Mouse (Mus musculus): ENCODE measurements at regions not wholly inside any gene's neighbourhood (a gene's known extent, or its start where the extent isn't known, plus 50 kb on each side); places are given as distances from the start of the nearest gene placed in this dataset.
"Not testable (repeated sequence)": the region's sequence is repeated elsewhere in the genome, so short reads cannot be mapped to it uniquely, and the experiment has no call there.

DNA sequence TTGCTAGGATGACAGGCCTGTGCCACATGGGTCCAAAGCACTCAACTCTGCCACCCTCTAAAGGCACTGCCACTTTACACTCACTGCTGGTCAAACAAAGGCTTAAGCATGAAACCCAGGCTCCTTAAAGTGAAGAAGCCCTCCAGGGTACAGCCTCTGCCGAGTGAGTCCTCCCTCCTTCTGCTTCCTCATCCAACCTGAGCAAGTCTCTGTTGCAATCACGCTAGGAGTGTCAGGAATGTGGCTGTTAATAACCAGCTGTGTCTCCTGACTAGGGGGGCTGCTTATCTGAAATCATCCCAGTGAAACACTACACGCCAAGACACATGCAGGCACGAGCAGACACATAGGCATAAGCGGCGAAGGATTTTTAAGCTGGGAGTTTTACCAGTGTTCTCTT lies 99.2 kb upstream of the Jarid2 start:
- in situ Hi-C loops (cut with MboI, MseI), result no loop called here

DNA sequence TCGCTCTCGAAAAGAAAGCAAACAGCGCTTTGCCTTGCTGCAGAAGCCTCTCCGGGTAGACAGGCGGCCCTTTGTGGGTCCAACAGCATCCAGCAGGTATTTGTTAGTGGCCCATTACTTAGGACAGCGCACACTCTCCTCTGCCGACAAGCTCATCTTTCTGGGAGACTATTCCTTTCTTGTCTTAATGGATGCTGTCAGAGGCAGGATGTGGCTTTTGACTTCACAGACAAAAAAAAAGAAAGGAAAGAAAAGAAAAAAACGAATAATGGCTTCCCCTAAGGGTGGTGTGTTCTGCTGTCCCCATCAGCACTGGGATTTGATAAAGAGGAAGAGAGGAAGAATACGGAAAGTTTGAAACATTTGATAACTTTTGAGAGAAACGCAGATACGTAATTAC lies 94.7 kb upstream of the Jarid2 start:
- in situ Hi-C loops (cut with MboI, MseI), result no loop called here

DNA sequence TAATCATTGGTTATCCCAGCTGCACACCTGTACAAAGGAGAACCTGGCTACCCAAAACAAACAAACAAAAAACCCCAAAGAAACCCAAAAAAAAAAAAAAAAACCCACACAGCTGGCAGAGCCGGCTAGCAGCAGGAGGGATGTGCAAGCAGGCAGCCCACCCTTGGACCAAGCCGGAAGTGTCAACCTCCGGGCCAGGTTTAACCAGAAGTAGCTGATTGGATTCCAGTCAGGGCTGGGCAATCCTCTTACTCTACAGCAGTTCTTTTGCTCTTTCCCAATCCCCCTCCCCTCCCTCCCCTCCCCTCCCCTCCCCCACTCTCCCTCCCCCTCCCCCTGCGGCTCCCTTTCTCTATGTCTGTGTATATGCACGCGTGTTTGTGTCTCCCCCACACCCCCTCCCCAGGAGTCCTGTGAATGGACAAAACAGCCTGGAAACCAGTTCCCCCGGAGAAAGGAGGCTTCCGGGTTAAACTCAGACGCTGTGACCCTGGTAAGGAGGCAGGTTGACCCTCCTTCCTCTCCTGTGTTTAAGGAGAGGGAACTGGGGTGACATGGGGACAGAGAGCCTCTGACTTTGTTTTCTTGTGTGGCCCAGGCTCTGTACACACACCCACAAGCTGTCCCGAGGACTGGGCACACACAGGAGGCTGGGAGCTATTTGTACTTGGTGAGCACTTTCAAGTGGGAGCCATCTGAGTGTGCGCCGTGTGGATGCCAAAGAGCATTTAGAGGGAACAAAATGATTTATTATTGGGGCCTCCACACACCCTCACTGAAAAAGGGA lies 93.9 kb upstream of the Jarid2 start:
- in situ Hi-C loops (cut with MboI, MseI), result no loop called here

DNA sequence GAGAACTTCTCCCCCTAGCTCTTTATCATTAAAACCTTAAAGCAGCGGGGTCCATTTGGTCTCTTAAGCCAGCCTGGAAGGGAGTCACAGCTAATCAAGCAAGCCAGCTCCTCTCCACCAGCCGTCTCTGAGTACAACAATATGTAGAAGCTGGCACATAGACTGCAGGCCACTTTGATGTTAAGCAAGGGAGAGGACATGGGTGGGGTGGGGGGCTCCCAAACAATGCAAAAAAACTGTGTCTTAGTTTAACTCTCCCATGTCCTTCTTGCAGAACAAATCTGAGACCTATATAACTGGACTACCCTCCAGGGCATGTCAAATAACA lies 93.3 kb upstream of the Jarid2 start:
- in situ Hi-C loops (cut with MboI, MseI), result no loop called here

DNA sequence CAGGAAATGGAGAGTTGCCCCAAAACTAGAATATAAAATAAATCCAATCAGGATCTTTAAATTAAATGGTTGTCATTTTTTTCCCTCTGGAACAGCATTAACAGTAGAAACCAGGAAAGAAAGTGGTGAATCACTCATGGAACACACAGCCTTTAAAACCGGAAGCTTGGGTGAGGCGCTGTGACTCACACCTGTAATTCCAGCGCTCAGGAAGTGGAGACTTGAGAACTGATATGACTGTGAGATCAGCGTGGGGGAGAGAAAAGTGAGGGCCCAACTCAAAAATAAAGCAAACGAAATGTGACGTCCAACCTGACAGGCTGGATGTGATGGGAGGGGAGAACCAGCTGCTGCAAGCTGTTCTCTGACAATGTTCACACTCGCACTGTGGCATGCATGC lies 86.9 kb upstream of the Jarid2 start:
- in situ Hi-C loops (cut with MboI, MseI), result loop anchor here (10.0 kb wide), 1 partner anchor 738 kb away; no protein-coding TSS in a partner anchor

DNA sequence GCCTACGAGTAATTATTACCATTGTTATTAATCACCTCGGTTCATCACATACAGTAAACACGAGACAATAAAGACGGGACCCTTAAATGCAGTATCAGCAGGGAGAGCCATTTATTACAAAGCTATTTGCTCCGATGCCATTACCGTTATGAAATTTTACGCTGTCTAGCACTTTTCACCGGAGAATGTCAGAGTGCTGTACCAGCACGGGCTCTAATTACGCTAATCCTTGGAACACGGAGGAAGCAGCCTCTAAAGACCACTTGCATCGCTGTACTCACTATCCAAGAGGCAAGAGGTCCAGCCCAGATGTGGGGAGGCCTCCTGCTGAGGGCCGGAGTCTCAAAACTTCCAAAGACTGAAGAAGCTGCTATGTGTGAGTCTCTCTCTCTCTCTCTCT lies 79.2 kb upstream of the Jarid2 start:
- in situ Hi-C loops (cut with MboI, MseI), result no loop called here

DNA sequence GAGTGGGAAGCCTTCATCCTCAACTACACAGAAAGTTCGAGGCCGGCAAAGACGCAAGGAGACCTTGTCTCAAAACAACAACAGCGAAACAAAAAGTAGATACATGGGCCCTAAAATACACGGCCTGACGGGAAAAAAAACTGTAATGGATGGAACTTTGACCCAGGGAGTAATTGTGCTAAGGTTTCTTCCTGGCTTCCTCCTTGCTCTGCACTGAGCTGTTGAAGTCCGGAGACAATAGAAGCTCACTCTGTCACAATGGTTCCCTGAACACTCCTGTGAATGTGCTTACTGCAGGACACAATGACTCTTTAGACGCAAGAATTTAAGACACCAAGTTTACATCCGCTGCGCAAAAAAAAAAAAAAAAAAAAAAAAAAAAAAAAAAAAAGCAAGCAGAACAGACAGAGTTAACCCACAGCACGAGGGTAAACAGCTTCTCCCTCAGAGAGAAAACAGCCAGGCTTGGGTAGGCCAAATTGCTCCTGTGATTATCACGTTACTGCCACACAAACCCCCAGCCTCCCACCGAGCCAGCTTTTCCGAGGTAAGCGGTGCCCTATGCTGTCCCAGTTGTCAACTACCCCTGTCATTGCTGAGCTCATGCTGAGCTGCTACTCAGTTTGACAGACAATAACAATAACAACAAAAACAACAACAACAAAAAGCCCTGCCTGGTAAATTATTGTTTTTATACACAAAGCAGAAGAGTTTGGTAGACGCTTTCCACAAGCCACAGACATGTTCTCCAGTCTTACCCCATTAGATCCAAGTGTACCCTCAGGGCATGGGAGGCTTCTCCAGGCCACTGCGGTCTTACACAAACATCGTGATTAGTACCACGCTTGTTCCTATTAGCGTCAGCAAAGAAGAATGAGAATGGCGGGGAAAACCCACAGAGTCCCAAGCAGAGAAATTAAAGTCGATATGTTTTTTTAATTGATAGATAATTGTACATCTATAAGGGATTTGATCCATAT lies 77.7 kb upstream of the Jarid2 start:
- in situ Hi-C loops (cut with MboI, MseI), result no loop called here

DNA sequence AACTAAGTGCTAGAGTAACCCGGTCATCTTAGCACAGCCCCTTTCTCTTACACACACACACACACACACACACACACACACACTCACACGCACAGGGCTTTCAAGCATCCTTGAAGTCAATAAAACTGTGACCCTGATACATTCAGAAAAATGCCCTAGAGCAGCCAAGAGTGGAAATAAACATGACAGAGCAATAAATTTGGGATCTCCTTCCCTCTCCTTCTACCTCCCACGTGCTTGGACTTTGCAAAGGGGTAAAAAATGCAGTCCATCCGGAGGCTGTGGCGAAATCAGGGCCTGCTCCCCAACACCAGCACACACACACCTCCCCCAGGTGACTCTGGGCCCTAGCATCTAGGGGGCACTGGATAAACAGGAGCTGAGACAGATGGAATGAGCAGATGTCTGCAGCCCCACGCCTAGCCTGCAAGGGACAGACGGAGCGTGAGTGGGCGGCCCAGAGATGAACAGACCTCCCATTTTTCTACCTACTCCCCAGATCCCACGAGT lies 71.3 kb upstream of the Jarid2 start:
- in situ Hi-C loops (cut with MboI, MseI), result no loop called here

DNA sequence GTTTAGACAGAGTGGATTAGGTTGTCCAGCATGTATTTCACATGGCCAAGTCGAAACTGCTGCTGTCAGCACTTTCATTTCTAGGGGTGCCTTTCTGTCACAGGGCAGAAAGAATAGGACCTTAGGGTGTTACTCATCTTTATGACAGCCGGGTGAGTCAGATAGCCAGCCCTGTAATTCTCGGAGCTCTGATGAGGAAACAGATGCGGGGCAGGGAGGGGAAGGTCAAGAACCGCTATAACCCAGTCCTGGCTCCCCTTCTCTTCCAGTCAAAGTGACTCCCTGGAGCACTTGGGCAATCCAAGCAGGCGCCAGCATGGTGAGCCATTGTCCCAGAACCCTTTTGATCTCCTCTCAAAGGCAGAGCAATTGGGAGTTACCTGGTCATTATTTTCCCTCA lies 69.4 kb upstream of the Jarid2 start:
- in situ Hi-C loops (cut with MboI, MseI), result no loop called here

DNA sequence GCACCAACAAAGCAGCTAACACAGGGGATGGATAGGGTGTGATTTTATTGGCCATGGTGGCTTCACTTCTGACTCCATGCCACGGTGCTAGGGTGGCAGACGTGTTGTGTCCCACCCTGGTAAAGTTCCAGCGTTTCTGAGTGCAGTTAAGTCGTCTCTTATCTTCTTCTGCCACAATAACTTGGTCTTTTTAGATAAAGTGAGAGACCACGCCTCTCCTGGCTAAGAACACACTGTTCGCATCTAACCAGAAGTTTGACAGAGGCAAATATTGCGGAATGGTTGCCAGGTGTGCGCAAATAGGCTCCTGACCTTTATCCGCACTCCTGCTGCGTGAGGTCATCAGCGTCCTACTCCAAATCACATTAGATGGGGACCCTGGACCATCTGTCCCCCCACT lies 66.2 kb upstream of the Jarid2 start:
- in situ Hi-C loops (cut with MboI, MseI), result no loop called here

DNA sequence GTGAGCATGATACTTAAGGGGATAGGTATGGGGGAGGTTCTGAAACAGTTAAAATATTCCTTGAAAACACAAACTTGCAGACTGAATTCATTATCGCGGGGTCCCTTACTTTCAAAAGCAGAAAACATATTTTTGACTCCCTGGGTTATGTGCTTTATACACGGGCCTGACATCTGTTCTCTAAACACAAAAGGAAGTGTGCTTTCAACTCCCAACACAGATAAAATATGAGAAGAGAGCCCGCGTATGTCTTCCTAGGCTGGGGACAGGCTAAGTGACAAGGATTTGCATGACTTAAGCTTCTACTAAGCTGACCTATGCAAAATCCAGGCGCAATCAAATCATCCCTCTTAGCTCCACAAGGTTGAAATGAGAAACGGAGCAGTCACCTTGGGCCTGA lies 65.5 kb upstream of the Jarid2 start:
- in situ Hi-C loops (cut with MboI, MseI), result no loop called here

DNA sequence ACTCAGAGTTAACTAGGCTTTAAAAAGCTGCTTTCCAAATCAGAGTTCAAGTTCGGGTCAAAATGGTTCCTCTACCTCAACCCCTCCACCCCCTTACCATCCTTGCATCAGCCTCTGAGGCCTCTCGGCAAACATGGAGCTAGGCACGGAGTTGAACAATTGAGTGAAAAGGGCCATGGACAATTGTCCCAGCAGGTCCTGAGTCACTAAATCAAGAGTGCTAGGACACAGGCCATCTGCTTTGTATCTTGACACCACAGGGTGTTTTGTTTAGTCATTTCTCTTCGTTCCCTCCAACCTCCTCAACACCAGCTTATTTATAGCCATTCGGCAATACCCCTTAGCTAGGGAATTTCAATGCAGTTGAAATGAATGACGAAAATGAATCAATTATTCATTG lies 59.5 kb upstream of the Jarid2 start:
- in situ Hi-C loops (cut with MboI, MseI), result no loop called here

DNA sequence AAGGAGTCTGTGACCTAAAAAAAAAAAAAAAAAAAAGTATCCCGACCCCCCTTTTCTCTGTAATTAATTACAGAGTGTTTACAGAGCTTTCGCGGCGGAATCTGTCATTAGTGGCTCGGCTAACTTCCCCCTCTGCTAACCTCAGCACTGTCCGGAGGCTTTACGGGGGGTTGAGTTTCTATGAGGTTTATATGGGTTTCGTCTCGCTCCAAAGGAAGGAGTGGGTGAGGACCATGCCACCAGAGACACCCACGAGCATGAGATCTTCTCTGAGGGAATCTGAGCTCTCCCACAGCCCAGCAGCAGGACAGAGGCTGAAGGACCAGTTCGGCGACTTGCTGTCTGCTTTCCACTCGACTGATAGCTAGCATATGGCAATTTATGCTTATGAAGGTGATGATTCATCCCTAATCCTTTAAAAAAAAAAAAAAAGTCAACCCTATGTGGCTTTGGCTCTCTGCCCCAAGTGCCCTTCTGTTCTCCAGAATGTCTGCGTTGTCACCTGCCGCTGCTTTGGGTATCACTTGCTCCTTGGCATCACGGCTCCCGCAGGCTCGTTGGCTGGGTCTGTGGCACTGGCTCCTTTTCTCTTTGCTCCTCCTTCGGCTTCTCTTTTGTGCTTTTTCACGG lies 55.8 kb upstream of the Jarid2 start:
- in situ Hi-C loops (cut with MboI, MseI), result no loop called here

DNA sequence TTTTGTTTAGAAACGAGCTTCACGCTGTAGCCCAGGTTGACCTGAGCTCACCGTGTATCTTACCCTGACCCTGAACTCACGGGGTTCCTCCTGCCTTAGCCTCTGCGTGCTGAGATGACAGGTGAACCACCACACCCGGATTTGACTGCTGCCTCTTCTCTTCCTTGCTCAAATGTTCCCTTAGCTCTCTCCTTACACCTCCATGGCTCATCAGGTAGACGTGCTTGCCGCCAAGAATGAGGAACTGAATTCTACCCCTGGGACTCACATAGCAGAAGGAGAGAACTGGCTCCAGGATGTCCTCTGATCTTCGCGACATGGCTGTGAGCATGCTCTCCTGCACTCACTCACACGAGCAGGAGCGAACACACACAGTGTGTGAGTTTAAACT lies 55.3 kb upstream of the Jarid2 start:
- in situ Hi-C loops (cut with MboI, MseI), result no loop called here

DNA sequence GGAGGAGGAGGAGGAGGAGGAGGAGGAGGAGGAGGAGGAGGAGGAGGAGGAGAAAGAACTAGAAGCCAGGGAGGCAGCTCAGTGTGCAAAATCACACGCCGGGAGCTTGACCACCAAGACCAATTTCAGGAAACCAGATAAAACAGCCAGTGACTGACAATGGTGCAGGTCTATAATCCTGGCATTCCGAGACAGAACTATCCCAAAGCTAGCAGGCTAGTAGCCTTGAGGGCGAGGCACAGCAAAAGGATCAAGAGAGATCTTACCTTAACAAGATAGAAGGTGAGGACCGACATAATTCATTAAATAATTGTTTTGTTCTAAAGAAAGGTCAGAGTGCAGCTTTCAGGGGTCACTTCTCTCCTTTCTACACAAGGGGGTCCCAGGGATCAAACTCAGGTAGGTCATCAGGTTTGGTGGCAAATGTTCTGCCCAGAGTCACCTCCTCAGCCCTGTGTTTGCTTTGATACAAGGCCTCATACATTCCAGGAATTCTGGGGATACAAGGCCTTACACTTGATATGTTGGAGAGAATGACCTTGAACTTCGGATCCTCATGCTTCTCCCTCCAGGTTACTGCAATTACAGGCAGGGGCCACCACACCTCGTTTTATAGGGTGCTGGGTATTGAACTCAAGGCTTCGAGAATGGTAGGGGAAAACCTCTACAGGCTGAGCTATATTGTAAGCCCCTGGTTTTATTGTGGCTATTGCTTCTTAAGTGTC lies 54.2 kb upstream of the Jarid2 start:
- in situ Hi-C loops (cut with MboI, MseI), result no loop called here

DNA sequence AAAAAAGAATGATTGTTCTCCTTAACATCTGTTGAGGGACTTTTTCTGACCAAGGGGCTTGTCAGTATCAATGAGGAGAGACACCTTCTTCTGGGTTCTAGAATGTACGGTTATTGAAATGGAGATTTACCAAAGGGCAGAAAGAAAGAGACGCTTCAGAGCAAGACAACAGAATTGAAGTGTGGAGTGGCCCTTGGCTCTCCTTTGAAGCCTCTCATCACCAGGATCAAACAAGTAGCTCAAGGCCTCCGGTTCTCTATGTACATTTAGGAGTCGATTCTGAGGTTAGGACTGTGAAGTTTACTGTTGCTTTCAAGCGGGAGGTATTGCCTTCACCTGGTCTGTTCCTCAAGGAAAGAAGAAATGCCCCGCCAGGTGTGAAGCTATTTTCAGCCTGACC lies 53.2 kb upstream of the Jarid2 start:
- in situ Hi-C loops (cut with MboI, MseI), result no loop called here

DNA sequence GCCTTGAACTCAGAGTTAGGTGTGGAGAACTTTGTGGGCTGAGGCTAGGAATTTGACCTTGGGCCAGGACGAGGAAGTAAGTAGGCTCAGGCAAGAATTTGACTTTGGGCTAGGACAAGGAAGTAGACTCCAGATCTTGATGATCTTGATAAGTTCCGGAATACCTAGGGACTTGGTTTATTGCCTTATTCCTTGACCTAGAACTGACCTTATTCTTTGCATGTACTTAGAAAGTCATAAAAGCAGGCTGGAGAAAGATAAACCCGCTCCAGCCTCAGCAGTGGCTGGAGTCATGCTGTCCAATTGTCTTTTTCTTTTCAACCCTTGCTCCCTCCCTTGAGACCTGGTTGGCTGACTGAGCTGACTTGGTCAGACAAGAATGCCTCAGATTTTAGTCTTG lies 51.2 kb upstream of the Jarid2 start:
- in situ Hi-C loops (cut with MboI, MseI), result no loop called here

DNA sequence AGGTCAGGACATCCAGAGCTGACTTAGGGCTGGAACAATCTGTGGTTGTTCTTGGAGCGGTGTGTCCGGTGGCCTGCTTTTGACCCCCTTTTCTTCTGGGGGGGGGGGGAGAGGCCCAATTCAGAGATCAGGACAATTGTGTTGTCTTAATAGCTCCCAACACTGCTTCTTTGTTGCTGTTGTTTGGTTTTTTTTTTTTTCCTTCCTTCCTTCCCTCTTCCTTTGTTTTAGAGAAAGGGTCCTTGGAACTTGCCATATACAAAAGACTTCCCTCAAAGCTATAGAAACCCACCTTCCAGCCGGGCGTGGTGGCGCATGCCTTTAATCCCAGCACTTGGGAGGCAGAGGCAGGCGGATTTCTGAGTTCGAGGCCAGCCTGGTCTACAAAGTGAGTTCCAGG lies 49.8 kb upstream of the Jarid2 start:
- in situ Hi-C loops (cut with MboI, MseI), result not testable (repeated sequence)
